Mouse (Mus musculus) bone marrow macrophage, adult 2 months (primary cell): ENCODE data around the gene Acat2. TPM values are rescaled to one million over a fixed set of nuclear protein-coding genes. Genes with fewer than 3 reads are reported as not detected.
A peak's percentile ranks its signal among the peaks of the same experiment; 100 is the strongest.
"Not testable (repeated sequence)": the region's sequence is repeated elsewhere in the genome, so short reads cannot be mapped to it uniquely, and the experiment has no call there.

ENCODE experiments used
- H3K27ac ChIP-seq: 2 replicates; pipeline ENCODE4 v1.5.1; 2012; ENCODE audit warnings: low read depth, low read length; ENCODE audit not compliant: insufficient read depth
- H3K4me1 ChIP-seq: 2 replicates; pipeline ENCODE4 v1.6.1; 2012; ENCODE audit warnings: low read length; ENCODE audit not compliant: control insufficient read depth, insufficient read depth
- H3K4me3 ChIP-seq: 2 replicates; pipeline ENCODE4 v1.5.1; 2012; ENCODE audit warnings: mild to moderate bottlenecking, low read length, moderate library complexity; ENCODE audit not compliant: insufficient read depth
- CTCF ChIP-seq: IDR thresholded peaks from 2 replicates; pipeline ENCODE4 v1.5.1; 2012; ENCODE audit warnings: low read depth, mild to moderate bottlenecking, low read length, moderate library complexity
- POLR2A ChIP-seq: IDR thresholded peaks from 2 replicates; pipeline ENCODE4 v1.6.1; 2012; ENCODE audit warnings: mild to moderate bottlenecking, low read depth, low read length, borderline replicate concordance
- polyA plus RNA-seq: library from polyadenylated mRNA; stranded (reverse); fragments of >200 nt; gene quantifications from 2 replicates; pipeline ENCODE4 v1.2.4, GENCODE M21; 2012; ENCODE audit not compliant: missing spikeins, insufficient read depth, insufficient read length

The Acat2 gene
- polyA plus RNA-seq, 1 experiment, result 8.3 TPM

DNA sequence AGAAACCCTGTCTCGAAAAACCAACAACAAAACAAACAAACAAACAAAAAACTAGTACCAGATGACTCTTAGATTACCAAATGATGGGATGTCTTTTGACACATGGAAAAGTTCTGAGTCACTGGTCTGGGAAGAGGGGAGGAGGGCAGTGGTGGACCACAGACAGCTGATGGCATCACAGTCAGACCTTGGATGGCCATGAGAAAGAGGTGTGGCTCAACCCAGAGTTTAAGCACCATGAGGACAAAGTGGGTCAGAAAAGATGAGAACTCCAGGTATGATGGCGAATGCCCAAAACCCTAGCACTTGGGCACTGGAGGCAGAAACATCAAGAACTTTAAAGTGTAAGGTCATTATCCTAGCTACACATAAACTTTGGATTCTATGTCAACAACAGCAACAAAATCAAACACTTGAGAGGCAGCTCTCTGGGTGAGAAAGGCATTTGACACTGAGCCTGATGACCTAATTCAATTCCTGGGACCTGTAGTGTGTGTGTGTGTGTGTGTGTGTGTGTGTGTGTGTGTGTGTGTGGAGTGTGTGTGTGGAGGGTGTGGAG lies 23.1 kb downstream of the Acat2 start:
- TF ChIP-seq CTCF (no peak), POLR2A (no peak)
- H3K27ac ChIP-seq, result no peak overlapping the region
- no peak overlapping the region for H3K4me3 ChIP-seq
- peaks cover 9% of the 10 kb centered on the region for H3K4me1 ChIP-seq

DNA sequence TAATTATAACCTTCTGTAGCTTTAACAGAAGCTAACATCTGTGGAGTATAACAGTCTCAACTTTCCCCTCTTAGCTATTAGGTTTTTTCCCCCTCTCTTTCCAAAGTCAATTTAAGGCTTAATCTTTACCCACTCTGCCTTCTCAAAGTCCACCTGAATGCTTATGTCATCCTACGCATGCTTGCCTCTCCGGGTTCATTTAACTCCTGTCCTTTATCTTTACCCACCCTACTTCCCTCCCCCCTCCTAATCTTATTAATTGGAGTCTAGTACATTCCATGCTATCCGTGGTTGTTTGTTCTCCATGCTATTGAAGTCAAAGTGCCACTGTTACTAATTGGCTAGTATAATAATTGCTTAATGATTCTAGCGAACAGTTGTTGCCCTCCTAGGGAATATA lies 24.8 kb downstream of the Acat2 start:
- no peak for TF ChIP-seq POLR2A
- no peak for TF ChIP-seq CTCF
- H3K4me1 ChIP-seq, result peaks cover 5% of the 10 kb centered on the region
- H3K4me3 ChIP-seq, result no peak overlapping the region
- H3K27ac ChIP-seq, result no peak overlapping the region

GRCm38 (mm10) chr17:12931576-12931975 lies 29.0 kb downstream of the Acat2 start:
- not testable (repeated sequence) for H3K4me3 ChIP-seq, H3K4me1 ChIP-seq, H3K27ac ChIP-seq

- Histone ChIP-seq H3K27ac (no peak overlapping the region), H3K4me1 (peaks cover 3% of the 10 kb centered on the region)
- TF ChIP-seq CTCF (no peak), POLR2A (no peak)
Observed at GRCm38 (mm10) chr17:12925703-12926180, 34.8 kb downstream of the Acat2 start.

GRCm38 (mm10) chr17:12925001-12925400 lies 35.5 kb downstream of the Acat2 start:
- Histone ChIP-seq H3K27ac (no peak overlapping the region), H3K4me1 (peaks cover 6% of the 10 kb centered on the region), H3K4me3 (no peak overlapping the region)
- TF ChIP-seq POLR2A (no peak), CTCF (no peak)

More at GRCm38 (mm10) chr17:12925703-12926180, 34.8 kb downstream of the Acat2 start:
- H3K4me3 ChIP-seq, result no peak overlapping the region

DNA sequence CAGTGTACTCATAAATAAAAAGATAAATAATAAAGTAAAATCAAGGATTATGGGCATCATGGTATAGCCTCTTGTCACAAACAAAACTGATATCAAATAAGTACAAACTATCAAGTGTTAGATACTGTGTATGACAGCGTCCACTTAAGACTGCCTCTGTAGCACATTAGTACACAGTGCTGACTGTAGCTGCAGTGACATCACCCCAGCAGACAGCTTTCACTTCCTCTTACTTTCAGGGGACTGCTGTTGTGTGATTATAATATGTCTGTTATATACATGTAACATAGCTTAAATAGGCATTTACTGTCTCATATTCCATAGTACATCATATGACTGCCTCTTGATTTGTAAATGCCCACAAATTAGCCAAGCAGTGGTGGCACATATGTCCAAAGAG lies 39.5 kb downstream of the Acat2 start:
- TF ChIP-seq POLR2A (no peak), CTCF (no peak)
- H3K4me1 ChIP-seq, result peaks cover 8% of the 10 kb centered on the region
- H3K4me3 ChIP-seq, result no peak overlapping the region
- no peak overlapping the region for H3K27ac ChIP-seq

GRCm38 (mm10) chr17:12916588-12917380 lies 43.8 kb downstream of the Acat2 start:
- peaks cover 8% of the 10 kb centered on the region for H3K4me1 ChIP-seq

GRCm38 (mm10) chr17:12915881-12916583 lies 44.5 kb downstream of the Acat2 start, which contains the start of gene Mrpl18:
Gene Mrpl18 (minus strand): TSS chr17:12916345.
- H3K4me3 ChIP-seq, result peak within 1 kb of the TSS; percentile 97
- peaks cover 6% of the 10 kb centered on the region for H3K4me1 ChIP-seq
- TF ChIP-seq POLR2A (peak; percentile 76; the same call in 1 of the 2 replicates), CTCF (no peak)
- H3K27ac ChIP-seq, result peak within 1 kb of the TSS; percentile 83

More at GRCm38 (mm10) chr17:12916588-12917380, 43.8 kb downstream of the Acat2 start:
- Histone ChIP-seq H3K4me3 (peak overlapping the region; percentile 97), H3K27ac (peak overlapping the region; percentile 83)
- TF ChIP-seq POLR2A (no peak), CTCF (no peak)

GRCm38 (mm10) chr17:12915488-12915880 lies 45.1 kb downstream of the Acat2 start, which contains the start of gene Tcp1:
Gene Tcp1 (plus strand): TSS chr17:12915701.
- H3K27ac ChIP-seq, result peak within 1 kb of the TSS; percentile 83
- peaks cover 6% of the 10 kb centered on the region for H3K4me1 ChIP-seq
- TF ChIP-seq POLR2A (no peak), CTCF (no peak)
- peak within 1 kb of the TSS; percentile 97 for H3K4me3 ChIP-seq
